Mouse (Mus musculus) small intestine, adult 2 months (tissue): ENCODE measurements around the gene Tarsl2.

ENCODE experiments used
- CTCF ChIP-seq: fragments of 200-500 bp; IDR thresholded peaks from 2 replicates; pipeline ENCODE4 v1.5.1; 2012; ENCODE audit warnings: low read depth, mild to moderate bottlenecking, control low read depth, inconsistent platforms, low read length, moderate library complexity, mixed read lengths; ENCODE audit not compliant: insufficient replicate concordance, insufficient read length; ENCODE audit errors: extremely low read depth
- POLR2A ChIP-seq: fragments of 200-500 bp; IDR thresholded peaks from 2 replicates; pipeline ENCODE4 v1.6.1; 2012; ENCODE audit warnings: low read depth, mild to moderate bottlenecking, control low read depth, inconsistent platforms, low read length, moderate library complexity

- no peak for TF ChIP-seq CTCF
- TF ChIP-seq POLR2A = no peak
These were observed 65.6 kb downstream of the Tarsl2 start for GRCm38 (mm10) chr7:65710301-65710700.
